Mouse (Mus musculus) A20 (cell line): ENCODE measurements around the gene Kcnq1.

Experiments
- DNase-seq: peaks from one replicate; pipeline ENCODE4 v3.0.0-alpha.2; 2011; ENCODE audit warnings: low read depth, low spot score

Kcnq1 gene

DNA sequence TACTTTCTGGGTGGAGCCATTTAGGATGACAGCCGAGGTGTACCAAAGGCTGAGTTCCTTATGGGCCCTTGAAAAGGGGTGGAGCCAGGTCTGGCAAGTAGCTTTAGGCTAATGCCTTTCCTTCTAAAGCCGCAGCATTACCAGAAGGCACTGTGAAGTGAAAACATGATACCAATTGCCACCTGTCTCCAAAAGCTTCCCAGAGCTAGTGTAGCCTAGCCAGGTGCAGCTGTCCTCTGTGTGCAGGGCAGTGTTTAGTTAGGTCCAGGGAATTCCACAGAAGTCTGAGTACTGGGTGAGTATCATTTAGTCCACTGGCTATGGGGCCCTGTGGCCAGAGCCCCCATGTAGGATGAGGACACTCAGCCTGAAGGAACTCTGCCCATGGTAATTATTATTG lies 30.0 kb downstream of the Kcnq1 start:
- no peak for DNase-seq

DNA sequence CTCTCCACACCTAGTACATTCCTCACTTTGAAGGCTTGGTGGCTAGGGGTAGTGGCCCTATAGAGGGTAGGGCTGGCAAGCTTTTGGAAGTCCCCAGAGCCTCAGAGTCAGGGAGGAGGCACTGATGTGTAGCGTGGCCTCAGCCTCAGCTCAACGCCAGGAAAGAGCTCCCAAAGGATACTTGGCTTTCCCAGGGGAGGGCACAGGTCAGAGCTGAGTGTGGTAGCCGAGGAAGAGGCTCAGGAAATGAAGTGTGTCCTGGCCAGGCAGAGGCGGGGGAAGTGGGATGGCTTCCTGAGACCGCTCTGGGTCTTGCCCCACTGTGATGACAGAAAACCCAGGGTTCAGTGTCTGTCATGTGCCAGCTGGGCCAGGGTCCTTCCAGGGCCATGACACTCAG lies 30.4 kb downstream of the Kcnq1 start:
- DNase-seq = no peak

DNA sequence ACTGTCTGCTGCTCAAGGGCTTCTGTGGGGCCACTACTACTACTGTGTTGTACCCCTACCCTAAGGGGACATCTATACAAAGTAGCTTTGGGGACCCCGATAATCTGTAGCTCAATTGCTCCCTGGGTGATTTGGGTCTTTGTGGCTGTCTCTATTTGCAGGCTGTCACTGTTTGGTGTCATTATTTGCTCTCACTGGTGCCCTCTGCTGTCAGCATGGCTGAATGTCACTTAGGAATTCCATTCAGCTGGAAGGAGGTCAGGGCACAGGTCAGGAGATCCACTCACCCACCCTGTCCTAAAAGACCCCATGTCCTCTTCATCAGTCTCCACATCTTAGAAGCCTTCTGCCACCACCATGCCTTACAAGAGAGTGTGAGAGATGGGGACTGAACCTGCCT lies 32.6 kb downstream of the Kcnq1 start:
- peak; percentile 38 for DNase-seq

DNA sequence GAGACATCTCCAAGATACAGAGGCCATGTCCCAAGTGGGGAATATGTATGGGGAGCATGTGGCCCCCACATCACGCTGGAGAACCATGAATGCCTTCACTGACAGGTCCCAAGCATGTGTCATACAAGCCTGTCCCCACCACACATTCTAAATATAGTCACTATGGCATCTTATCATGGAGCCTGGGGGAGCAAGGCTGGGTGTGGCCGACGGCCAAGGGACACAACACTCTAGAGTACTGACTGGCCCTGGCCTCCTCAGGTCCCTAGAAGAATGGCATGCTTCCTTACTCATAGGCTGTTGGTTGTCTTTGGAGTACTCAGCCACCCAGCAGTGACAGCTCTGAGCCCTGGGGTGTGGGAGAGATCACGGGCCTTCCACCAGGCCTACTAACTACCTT lies 33.8 kb downstream of the Kcnq1 start:
- no peak for DNase-seq

DNA sequence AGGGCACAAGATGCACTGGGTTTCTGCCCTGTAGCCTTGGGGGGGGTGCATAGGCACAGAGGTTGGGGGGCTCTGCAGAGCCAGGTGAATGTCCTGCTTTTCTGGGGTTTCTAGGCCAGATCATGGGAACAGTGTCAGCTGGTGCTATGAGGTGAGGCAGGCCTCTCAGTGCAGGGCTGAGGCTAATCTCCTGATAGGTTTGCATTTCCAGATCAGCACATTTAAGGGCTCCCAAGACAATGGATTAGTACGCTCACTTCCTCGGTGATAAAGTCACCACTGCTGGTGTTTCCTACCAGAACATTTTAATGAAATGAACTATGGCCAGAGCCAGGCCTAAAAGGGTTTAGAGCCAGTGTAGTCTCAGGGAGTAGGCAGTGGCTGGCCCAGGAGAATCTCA lies 36.5 kb downstream of the Kcnq1 start:
- DNase-seq = no peak

DNA sequence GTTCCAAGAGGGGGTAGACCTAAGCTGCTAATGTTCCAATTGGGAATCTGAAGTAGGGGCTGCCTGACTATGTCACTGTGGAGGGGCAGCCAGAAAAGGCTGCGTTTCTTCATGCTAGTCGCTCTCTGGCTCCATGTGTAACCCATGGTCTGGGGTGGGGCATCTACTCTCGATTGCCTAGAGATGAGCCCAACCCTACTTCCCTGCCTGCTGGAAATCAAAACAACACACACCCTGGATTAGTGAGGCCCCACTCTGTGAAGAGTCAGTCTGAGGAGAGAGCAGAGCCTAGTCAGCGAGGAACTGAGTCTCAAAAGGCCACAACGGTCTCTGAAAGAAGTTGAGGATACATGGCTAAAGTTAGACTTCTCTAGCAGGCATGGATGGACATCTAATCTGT lies 40.9 kb downstream of the Kcnq1 start:
- DNase-seq = no peak

DNA sequence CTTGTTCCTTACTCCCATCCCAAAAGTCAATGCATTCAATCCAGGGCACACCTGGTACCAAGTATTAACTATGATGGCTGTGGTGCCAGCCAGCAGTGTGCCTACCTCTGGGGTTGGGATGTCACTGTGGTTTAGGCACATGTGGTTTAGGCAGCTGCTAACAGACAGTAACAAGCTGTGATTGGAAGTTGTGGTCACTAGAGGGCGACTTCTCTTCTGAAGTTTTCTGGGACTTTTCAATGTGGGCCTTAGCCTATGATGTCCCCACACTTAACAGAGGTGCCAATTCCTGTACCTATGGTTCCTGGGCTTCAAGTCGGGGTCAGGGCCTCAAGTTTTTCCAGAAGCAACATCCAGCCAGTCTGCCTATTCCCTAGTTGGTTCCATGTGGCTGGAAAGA lies 45.0 kb downstream of the Kcnq1 start:
- DNase-seq = peak; percentile 54

DNA sequence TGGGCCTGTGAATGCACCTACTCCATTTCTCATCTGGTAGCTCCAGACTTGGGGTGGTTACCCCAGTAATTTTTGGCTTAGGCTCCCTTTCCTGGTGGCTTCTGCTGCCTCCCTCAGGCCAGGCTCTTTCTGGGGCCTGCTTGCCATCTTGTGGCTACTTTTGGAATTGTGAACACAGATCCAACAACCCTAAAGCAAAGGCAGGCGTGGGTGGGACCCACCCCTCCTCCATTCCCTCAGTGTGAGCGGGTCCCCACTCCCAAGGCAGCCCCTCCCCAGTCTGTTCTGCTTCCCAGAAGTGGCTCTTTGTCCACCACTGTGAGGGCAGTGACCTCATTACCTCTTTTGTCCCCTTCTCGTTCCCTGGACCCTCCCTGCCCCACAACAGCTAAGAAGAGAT lies 46.2 kb downstream of the Kcnq1 start:
- DNase-seq = peak; percentile 24

DNA sequence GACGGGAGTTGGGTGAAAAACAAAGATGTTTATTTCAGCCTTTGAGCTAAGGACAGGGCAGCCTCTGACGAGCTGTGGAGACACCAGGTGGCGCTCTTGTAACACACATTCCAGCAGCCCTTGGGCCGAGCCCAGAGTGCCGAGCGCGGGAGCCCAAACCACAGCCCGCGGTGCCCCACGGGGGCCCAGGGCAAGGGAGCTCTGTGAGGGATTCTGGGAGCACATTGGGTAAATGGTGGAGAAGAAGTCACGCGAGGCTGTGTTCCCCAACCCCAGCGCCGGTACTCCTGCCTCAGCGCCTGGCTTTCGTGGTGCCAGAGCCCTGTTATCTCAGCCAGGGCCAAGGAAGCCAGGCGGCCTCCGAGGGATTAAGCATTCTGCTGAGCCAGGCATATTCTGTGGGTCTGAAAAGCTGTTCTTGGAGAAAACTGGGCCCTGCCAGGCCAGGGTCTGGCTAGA lies 47.8 kb downstream of the Kcnq1 start:
- DNase-seq = peak; percentile 61

DNA sequence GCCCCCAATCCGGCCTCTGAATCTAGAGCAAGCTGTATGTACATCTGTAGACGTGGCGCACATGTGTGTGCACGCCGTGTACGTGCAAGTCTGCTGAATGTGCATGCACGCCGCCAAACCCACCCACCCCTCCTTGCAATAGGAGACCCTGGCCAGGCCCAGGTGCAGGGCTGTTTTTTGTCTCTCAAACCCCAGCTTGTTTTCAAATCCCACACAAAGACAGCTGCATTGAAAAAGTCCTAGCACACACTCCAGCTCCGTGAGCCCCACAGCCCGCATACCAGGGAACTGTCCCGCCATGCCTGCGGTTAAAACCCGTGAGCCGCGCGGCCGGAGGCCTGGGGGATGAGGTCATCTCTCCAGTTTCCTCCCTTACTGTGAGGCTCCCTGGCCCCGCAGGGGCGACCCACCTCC lies 48.3 kb downstream of the Kcnq1 start:
- no peak for DNase-seq

DNA sequence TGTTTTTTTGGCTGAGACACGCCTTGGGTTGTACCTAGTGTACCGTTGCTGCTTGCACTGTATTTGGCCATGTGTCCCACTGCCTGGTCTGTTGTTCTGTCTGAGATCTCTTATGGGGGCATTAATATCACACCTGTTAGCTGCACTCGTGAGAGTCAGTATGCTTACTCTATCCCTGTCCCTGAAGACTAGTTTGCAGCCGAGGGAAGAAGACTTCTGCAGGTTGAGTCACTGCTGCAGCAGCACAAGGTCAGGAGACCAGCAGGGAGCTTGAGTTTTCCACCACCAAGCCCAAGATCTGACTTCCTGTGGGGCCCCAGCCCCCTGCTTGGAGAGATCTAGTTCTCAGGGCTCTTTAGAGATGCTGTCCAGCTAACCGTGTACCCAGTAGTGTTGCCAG lies 49.1 kb downstream of the Kcnq1 start:
- DNase-seq = no peak

DNA sequence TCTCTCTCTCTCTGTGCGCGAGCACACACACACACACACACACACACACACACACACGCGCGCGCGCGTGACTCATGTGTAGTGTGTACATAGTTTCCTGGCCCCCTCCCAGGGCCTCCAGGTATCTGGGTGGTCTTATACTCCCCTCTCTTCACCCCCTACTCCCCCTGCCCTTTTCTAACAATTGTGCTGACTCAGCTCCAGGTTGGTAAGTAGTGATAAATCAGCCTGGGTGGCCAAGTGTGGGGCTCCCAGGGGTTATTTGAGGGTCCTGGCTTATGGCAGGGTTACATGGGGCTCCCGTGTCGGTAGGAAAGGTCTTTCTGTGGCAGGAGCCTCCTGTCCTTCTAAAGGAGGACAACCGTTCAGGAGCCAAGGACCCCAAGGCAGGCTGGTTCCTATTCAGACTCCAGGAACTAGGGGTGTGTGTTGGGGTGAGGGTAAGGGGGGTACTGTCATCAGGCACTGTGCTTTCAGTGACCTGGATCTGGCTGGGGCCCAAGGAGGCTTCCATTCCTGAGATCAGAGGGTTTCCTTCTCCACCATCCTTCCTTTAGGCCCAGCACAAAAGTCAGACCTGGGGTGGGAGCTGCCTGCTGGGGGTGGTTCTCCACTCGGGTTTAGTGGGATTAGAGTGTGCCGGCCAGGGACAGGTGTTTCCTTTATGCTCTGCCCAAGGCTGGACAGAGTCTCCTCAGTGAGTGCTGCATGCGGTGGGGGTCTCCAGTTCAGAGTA lies 52.7 kb downstream of the Kcnq1 start:
- DNase-seq = no peak

DNA sequence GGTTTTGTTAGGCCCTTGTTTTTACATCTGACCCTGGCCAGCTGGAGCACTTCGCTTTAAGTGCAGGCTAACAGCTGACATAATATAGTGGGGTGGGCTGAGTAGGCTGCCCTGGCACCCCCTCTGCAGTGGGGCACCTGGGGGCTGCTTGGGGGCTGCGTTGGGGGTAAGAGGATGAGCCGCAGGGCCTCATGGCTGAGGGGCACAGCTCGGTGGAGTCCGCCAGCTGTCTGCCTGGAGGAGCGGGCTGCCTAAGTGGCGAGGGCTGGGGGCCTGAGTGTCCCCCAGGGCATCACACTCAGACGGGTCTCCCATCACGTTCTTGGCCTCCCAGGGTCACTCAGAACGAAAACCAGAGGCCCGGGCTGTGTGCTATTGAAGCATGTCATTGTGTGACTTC lies 53.3 kb downstream of the Kcnq1 start:
- no peak for DNase-seq

DNA sequence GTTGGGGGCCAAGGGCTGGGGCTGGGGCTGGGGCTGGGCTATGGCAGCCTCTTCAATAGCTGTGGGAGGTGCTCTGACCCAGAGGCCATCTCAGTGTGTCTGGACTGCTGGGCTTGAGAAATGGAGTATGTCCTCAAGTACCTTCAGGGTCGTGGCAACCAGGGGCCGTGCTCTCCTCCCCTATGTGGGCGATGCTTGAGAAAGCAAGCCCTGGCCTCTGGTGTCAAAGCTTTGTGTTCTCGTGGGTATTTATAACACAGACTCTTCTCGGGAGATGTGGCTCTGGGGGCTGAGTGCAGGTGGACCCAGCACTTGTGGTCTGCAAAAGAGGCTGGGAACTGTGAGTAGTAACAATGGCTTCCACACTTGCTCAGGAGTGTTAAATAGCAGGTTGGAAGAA lies 53.9 kb downstream of the Kcnq1 start:
- DNase-seq = no peak

DNA sequence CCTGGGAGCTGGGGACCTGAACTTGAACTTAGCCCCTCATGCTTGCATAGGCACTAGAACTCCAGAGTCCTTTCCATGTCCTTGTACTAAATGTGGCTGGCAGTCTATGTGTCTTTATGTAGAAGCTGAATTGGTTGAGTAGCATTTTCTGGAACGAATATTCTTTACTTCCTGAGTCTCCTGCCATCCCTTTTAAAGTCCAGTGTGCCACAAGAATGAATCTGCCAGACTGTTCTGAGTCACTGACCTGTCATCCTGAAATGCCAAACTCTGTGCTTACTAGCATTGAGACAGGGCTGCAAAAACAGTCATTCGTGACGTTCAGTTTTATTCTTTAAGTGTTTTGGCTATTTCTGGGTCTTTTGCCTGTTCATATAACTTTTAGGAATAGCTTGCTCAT lies 55.9 kb downstream of the Kcnq1 start:
- DNase-seq = no peak

DNA sequence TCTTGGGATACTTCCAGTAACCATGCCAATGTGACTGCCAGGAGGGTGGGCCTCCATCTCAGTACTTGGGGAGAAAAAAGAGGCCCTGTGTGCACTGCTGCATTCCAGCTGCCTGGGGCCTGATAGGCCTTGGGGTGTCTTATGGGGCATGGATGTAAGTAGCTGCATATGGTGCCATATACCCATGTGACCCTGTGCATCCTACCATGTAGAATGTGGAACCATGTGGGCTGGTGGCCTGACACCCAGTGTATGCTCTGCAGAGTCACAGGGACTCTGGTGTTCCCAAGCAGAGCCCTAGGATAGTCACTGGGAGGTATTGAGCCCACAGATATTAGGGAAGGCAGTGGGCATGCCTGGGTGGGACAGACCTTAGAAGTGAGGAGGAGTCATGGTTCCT lies 57.9 kb downstream of the Kcnq1 start:
- no peak for DNase-seq

DNA sequence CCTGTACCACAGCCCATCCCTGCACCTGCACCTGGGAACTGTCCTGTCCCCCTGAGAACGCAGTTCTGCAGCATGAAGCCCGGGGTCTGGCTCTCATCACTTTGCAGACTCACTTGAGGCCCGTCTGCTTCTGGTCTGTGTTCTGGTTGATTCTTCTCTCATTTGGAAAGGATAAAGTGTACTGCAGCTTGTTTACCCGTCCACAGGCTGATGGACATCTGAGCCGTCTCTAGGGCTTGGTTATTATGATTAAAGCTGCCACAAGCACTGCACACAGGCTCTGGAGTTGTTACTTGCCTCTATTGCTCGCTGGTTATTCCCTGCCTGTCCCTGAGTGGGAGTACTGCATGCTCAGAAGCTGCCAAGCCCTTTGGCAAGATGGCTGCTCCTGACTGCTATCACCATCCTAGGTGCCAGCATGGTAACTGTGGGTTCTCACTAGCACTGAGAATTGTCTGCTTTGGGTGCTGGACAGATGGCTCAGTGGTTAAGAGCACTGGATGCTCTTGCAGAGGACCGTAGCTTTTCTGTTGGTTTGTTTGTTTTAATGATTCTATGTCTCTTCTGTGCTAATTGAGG lies 59.6 kb downstream of the Kcnq1 start:
- no peak for DNase-seq

DNA sequence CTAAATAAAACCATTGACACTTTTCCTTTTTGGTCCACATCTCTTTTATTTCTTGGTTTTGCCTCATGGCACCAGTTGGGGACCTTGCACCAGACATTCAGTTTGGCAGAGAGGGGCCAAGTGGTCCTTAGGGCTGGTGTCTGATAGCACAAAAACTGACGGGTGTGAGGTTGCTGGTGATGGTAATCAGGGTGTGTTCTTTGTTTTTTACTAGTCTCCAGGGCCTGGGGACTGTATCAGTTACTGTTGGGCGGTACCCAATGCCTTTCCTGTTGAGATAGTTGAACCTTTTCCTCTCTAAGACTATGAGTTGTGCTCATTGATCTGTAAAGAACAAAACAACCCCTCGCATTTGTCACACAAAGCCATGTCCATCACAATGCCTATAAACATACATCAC lies 61.1 kb downstream of the Kcnq1 start:
- DNase-seq = no peak

DNA sequence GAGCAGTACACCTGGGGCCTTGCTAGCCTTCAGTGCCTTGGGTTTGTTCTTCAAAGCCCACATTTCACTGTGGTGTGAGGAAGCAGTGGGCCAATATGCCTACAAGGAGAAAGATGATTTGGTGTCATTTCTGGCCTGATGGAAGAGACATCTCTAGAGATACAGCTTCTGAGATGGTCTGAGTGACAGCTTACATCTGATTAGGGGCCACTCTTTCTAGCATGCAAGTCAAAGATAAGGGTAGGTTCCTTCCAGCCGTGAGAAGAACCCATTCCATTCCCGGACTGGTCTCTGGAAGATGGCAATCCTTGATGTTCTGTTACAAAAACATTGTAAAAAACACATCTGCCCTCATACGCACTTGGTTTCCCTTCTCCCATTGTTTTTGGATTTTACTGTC lies 63.2 kb downstream of the Kcnq1 start:
- DNase-seq = no peak

DNA sequence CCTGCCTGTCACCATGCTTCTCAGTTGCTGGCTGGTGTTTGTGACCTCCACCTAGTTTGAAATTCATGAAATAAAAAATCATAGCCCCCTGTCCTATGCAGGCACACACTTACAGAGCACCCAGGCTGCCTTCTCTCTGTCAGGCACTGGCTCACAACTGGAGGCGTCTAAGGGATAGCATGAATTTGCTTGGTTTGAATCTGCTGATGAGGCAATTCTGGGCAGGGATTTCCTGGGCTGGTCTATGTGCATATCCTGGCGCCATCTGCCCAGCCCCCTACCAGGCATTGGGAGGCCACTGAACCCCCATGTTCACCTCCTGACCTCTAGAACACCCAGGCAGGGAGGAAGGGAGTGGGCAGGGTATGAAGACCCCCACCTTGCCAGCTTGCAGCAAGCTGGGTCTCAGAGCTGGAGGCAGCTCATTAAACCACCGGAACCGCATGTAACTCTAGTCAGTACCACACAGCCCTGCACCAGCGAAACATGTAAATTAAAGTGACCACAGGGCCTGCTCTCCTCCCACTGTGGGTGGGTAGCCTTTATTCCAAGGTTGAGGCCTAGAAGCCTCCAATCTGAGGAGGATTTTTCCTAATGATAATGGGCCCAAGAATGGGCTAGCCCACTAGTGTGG lies 66.9 kb downstream of the Kcnq1 start:
- DNase-seq = no peak

DNA sequence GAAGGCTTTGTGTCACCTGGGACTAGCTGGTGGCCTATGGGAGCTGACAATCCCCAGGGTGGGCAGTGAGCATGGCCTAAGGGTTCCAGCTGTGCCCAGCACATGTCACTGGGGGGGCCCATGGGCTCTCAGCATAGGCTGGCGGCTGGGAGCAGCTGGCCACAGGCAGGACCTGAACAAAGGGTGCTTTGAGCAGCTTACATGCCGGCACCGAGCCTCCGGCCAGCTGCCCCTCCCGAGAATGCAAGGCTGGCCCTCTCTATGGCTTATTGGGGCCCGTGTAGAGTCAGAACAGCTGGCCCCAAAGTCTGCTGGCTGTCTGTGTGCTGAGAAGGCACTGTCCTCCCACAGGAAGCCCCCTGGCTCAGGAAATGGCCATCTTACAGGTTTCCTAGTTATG lies 68.5 kb downstream of the Kcnq1 start:
- no peak for DNase-seq

DNA sequence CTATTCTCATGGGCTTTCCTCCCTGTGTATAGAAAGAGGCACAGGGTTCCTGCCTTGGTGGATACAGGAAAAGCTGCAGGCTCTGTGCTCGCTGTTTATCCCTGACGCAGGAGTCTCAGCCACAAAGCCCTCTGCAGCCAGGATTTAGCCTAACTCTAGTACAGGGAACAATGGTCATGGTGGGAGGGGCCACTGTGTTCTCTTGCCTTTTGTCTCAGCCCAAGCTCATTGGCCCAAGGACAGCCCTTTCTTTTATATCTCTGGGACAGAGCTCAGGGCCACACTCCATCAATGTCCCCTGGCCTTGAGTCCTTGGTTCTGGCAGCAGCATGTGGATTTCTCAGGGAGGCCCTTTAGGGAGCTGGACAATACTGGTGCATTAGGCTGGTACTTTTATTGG lies 72.7 kb downstream of the Kcnq1 start:
- no peak for DNase-seq

DNA sequence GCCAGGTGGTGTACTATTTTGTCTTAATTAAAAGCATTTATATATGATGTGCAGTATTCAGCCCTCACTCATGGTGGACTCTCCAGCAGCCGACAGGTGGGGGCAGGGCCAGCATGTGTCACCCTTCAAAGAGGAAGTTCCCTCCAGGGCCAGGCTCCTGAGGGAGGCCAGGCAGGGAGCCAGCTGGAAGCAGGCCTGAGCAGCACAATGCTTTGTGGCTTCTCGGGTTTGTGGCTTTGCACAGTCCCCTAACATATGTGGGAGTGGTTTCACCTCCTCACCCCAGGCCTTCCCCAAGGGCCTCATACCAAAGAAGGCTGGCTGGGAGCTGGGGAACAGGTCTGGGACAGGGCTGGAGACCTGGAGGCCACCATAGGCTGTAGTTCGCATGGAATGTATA lies 74.6 kb downstream of the Kcnq1 start:
- no peak for DNase-seq
